In genomic region chr5:5955783-5956182, GRCm38 (mm10) we compare ENCODE assay signal across 7 mouse cellular contexts.
"Had no signal": no experiment of that assay in that cellular context is flagged by ENCODE, and none has a peak within 500 bp of the region (broad histone marks: within the 10 kb centered on the region; RNA-seq: fewer than 3 reads in every experiment).

No protein-coding gene starts in this region.

- DNase-seq: kidney, adult 11 months; kidney, adult 9 months; kidney, postnatal 14 days; kidney, postnatal 4 days; liver, postnatal 0 days; lung, embryonic 14.5 days; thymus, postnatal 25 days had no signal
